Mouse (Mus musculus) c-Kit-negative CD71-positive TER-119-positive erythroid progenitor cells, embryonic 14.5 days (primary cell): ENCODE measurements around the gene Cenpw.
A peak's percentile ranks its signal among the peaks of the same experiment; 100 is the strongest.

Experiments used
- DNase-seq: peaks from one replicate; pipeline ENCODE4 v3.0.0-alpha.2; 2013; ENCODE audit warnings: low read depth, low spot score

Cenpw gene

GRCm38 (mm10) chr10:30199916-30200826, at the start of gene Cenpw:
Gene Cenpw (minus strand): TSS chr10:30200560.
- peak; percentile 77 for DNase-seq

DNA sequence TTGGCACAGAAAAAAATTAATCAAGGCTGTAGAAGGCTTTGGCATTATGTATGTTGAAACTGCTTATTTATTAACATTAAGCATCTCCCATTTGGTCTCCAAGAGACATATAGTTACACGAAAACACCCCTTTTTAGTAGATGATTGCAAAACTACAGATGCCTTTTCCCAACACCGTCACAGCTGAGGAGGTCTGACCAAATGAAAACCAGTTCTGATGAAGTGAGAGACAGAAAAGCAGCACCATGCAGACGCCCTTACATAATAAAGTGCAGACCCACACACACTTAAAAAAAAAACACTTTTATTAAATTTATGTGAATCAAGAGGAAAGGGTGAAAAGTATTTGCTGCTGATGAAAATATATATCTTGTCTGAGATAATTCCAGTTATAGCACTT, 49.3 kb upstream of the Cenpw start:
- no peak for DNase-seq

DNA sequence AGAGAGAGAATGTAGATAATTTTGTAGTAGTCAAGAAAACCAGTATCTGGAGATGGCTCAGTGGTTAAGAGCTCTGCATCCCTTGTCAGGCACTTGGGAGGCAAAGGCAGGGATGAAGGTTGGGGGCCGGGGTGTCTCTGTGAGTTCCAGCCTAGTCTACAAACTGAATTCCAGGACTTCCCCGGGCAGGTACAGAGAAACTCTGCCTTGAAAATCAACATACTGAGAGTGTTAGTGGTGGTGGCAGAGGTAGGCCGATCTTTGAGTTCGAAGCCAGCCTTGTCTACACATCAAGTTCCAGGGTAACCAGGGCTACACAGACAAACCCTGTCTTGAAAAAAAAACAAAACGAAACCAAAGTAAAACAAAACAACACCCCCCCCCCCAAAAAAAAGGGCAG, 859 bp downstream of the Cenpw start:
- DNase-seq = no peak

GRCm38 (mm10) chr10:30167700-30168099, 32.7 kb downstream of the Cenpw start:
- no peak for DNase-seq
